Mouse (Mus musculus) stomach, postnatal 0 days (tissue): ENCODE data around the gene Podxl2.

ENCODE experiments used
- CTCF ChIP-seq: IDR thresholded peaks from 2 replicates; pipeline ENCODE4 v1.5.1; 2016; ENCODE audit warnings: antibody characterized with exemption, low read depth, mild to moderate bottlenecking, moderate library complexity
- EP300 ChIP-seq: optimal IDR thresholded peaks from 2 replicates; pipeline ENCODE3; 2016; ENCODE audit warnings: antibody characterized with exemption

DNA sequence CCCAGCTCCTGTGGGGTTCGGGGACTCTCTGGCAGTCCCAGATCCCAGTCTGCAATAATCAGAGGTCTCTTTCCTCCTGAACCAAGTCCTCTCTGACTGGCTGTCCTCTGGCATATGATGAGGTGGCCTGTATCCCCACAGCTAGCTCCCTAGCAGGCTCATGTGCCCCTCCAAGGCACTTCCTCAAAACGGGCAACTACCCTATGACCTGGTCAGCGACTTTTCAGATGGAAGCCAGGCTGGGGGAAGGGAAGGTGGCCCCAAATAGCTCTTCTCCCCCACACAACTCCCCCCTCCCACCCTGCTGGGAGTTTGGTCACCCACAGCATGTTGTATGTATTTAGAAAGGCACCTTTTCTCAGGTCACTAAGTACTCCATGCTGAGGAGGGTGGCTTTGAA is 48.8 kb downstream of the Podxl2 start:
- TF ChIP-seq CTCF: no peak
- no peak for TF ChIP-seq EP300
